Mouse (Mus musculus): ENCODE results near the gene U2af1l4. TPM values are rescaled to one million over a fixed set of nuclear protein-coding genes. Genes with fewer than 3 reads are reported as not detected.

U2af1l4 gene
- polyA plus RNA-seq, 1 experiment, result 79.1 TPM

DNA sequence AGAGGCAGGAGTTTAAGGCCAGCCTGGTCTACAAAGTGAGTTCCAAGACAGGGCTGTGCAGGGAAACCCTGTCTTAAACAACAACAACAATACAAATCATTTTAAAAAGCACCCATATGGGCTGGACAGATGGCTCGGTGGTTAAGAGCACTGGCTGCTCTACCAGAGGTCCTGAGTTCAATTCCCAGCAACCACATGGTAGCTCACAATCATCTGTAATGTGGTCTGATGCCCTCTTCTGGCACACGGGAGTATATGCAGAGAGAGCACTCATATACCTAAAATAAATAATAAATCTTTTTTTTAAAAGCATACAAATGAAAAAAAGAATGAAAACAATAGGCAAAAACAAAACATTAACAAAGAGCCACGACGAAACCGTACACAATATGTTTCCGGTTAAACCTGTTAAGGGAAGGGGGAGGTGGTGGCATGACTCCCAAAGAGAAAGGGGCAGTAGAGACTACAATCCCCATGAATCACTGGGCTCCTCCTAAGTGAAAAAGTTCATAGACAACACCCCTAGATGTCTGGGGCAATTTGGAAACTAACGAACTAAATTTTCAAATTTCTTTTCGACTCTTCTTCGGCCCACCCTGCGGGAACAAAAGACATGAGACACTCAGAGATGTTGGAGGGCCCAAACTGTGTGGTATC, 11.5 kb upstream of the U2af1l4 start:
- no peaks in the 10 kb centered on the region for H3K4me1 ChIP-seq (ENCODE audit: control insufficient read depth, insufficient read depth, low read length)
- peak overlapping the region; percentile 88 for H3K4me3 ChIP-seq (ENCODE audit: insufficient read depth, low read length)
- H3K27ac ChIP-seq (ENCODE audit: insufficient read depth, low read length), result peak overlapping the region; percentile 91
- TF ChIP-seq POLR2A (IDR thresholded peaks at IDR 0.05; ENCODE audit: low read depth, low read length), result no peak
- no peak for TF ChIP-seq CTCF (IDR thresholded peaks at IDR 0.05; ENCODE audit: borderline replicate concordance, insufficient read depth, low read length)

DNA sequence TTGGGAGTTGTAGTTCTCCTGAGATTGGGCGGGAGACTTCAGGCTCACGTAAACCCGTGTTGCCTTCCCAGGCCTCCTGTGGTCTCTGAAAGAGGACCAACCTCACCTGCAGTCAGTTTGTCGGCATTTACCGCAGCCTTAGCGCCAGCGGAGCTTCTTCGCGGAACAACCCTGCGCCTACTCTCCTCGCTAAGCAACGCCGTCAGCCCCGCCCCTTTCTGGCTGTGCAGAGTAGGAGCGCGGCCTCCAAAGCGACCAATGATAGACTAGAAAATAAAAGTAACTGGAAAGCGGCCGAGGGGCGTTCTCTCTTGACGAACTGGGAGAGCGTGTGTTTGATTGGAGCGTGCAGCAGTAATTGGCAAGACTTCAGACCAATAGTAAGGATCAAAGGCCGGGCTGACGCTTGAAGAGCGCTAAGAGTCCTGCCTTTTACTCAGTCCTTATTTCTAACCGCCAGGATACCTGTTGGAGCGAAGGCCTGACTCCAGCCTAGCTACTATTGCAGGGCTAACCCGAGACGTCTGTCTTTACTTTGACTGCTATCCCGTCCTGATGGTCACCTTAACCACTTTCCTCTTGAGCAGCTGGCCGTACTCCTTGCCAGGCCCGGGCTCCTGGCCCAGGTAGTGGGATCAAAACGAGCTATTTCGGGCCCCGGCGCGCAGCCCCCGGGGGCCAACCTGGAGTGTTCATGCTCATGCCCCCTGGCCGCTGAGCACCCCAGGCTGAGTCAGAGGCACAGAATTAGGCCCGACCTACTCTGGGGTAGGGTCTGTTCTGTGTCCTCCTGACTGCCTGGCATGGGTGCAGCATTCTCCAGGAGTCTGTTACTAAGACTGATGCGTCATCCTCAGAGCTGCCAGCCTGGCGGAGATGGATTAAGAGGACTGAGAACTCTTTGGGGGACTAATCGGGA, 10.7 kb upstream of the U2af1l4 start, which contains the start of the genes Hspb6 and Proser3:
Gene Hspb6, plus strand, starts transcription at position 77 of the 919 bp plus-strand sequence.
Gene Proser3, minus strand, starts transcription at position 198 of the 919 bp plus-strand sequence.
- Histone ChIP-seq H3K4me1 (ENCODE audit: control insufficient read depth, insufficient read depth, low read length) (no peaks in the 10 kb centered on the region), H3K27ac (ENCODE audit: insufficient read depth, low read length) (peak within 1 kb of the TSS; percentile 96), H3K4me3 (ENCODE audit: insufficient read depth, low read length) (peak within 1 kb of the TSS; percentile 88)
- TF ChIP-seq POLR2A (IDR thresholded peaks at IDR 0.05; ENCODE audit: low read depth, low read length) (peak; percentile 96), CTCF (IDR thresholded peaks at IDR 0.05; ENCODE audit: borderline replicate concordance, insufficient read depth, low read length) (no peak)

DNA sequence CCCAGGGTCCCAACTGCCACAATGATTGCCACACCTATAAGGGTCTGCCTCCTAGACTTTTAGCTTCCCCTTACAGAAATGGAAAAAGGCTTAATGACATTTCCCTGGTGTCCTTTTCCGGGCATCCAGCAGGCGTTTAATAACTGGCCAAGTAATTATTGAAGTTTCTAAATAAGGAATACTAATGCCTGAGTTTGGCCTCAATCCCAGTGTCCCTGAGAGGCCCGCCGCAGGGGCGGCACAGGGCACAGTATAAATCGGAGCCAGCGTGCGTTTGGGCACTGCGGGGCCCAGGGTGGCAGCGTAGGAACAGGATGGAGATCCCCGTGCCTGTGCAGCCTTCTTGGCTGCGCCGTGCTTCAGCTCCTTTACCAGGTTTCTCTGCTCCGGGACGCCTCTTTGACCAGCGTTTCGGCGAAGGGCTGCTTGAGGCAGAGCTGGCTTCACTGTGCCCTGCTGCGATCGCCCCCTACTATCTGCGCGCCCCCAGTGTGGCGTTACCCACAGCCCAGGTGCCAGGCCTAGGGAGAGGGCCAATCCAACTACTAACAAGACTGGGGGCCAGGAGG, 10.0 kb upstream of the U2af1l4 start:
- peak overlapping the region; percentile 96 for H3K27ac ChIP-seq (ENCODE audit: insufficient read depth, low read length)
- no peak for TF ChIP-seq CTCF (IDR thresholded peaks at IDR 0.05; ENCODE audit: borderline replicate concordance, insufficient read depth, low read length)
- peak; percentile 95 for TF ChIP-seq POLR2A (IDR thresholded peaks at IDR 0.05; ENCODE audit: low read depth, low read length)
- peak overlapping the region; percentile 48 for H3K4me3 ChIP-seq (ENCODE audit: insufficient read depth, low read length)
- H3K4me1 ChIP-seq (ENCODE audit: control insufficient read depth, insufficient read depth, low read length), result peaks cover 3% of the 10 kb centered on the region; the same call in 1 of the 2 replicates

- TF ChIP-seq POLR2A (IDR thresholded peaks at IDR 0.05; ENCODE audit: low read depth, low read length), result 0 out of 2 replicates have a peak, but pooled peaks have one; percentile 18
- TF ChIP-seq CTCF (IDR thresholded peaks at IDR 0.05; ENCODE audit: borderline replicate concordance, insufficient read depth, low read length), result no peak
- peaks cover 3% of the 10 kb centered on the region; the same call in 1 of the 2 replicates for H3K4me1 ChIP-seq (ENCODE audit: control insufficient read depth, insufficient read depth, low read length)
- H3K4me3 ChIP-seq (ENCODE audit: insufficient read depth, low read length), result no peak overlapping the region
- no peak overlapping the region for H3K27ac ChIP-seq (ENCODE audit: insufficient read depth, low read length)
These were observed 9.1 kb upstream of the U2af1l4 start for GRCm38 (mm10) chr7:30553810-30554584.

DNA sequence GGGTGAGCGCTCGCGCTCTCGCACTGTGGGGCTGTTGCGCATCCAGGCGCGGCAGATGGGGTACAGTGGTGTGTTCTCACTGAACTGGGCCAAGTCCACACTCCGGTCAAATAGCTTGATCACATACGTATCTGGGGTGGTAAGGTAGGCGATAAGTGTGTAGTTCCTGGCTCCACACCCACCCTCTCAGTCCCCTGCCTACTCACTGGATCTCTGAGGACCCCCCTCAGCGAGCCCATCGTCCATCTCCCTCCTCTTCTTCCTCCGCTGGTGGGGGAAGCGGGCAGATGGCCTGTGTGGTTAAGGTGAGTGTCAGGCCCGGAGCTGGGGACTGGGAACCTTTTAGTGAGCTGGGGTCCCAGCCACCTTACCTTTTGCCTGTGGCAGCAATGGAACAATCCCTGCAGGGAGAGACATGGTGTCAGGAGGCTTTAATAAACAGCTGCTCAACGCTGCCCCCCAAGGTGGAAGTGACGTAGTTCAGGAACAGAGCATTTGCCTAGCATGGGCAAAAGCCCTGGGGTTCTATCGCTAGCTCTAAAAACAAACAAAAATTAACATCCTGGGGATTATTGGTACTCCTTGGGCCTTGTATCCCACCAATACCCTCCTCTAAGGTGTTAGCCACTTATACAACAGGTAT, 6.1 kb upstream of the U2af1l4 start:
- TF ChIP-seq CTCF (IDR thresholded peaks at IDR 0.05; ENCODE audit: borderline replicate concordance, insufficient read depth, low read length), result peak; percentile 18; the same call in 1 of the 2 replicates
- no peak for TF ChIP-seq POLR2A (IDR thresholded peaks at IDR 0.05; ENCODE audit: low read depth, low read length)
- peaks cover 3% of the 10 kb centered on the region; the same call in 1 of the 2 replicates for H3K4me1 ChIP-seq (ENCODE audit: control insufficient read depth, insufficient read depth, low read length)
- no peak overlapping the region for H3K27ac ChIP-seq (ENCODE audit: insufficient read depth, low read length)
- no peak overlapping the region for H3K4me3 ChIP-seq (ENCODE audit: insufficient read depth, low read length)

DNA sequence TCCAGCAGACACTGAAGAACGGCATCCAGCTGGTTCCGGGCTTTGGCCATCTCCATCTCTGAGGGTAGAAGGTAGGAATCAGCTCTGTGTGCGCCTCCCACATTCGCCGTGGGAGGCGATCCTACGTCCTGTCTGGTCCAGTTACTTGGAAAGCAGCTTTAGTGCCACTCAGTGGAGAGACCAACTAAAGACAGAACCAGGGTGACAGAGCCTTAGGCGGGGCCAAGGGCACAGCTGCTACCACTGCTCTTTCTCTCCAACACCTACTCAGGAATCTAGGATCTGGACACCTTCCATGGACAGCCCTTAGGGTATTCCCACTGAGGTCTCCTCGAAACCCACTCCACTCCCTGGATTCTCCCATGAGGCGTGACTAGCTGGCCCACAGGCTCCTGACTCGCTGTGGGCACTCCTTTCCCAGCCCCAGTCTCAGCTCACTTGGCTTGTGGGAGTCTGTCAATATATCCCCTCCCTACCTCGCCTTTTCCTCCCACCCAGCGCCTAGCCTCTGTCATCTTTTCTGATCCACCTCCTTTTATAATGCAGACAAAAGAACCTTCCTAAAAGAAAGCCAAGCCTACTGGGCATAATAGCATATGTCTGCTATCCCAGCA, 5.1 kb upstream of the U2af1l4 start:
- no peak overlapping the region for H3K27ac ChIP-seq (ENCODE audit: insufficient read depth, low read length)
- H3K4me3 ChIP-seq (ENCODE audit: insufficient read depth, low read length), result peak overlapping the region; percentile 68
- TF ChIP-seq CTCF (IDR thresholded peaks at IDR 0.05; ENCODE audit: borderline replicate concordance, insufficient read depth, low read length) (no peak), POLR2A (IDR thresholded peaks at IDR 0.05; ENCODE audit: low read depth, low read length) (no peak)
- H3K4me1 ChIP-seq (ENCODE audit: control insufficient read depth, insufficient read depth, low read length), result peaks cover 3% of the 10 kb centered on the region; the same call in 1 of the 2 replicates

DNA sequence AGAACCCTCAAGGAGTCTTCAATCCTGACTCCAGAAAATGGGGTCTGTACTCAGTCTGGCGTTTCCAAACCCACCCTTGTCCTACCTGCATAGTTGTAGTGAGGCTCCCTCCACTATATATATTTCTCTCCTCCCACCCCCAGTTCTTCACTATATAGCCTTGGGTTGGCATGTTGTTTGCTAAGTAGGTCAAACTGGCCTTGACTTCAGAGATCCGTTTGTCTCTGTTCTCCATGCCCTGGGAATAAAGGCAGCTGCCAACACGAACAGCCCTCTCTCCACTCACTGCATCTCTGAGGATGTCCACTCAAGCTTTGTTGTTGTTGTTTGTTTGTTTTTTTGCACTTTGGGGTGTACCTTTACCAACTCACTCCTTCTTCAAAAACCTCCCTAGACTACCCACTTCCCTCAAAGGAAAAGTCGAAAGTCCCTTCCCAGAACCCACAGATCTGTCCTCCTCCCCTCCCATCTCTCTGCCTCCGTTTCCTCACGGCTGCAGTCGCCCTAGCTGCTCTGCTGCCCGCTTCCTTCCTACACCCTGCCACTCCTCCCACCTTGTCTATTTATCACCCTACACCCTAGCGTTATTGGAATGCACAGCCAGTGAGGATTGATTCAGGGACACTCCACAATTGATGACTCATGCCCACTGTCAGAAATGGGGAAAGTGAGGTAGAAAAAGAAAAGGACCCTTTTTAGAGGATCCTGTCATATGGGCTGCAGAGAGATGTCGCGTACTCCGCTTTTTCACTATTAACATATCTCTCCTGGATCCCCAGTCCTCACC, 4.3 kb upstream of the U2af1l4 start:
- Histone ChIP-seq H3K4me1 (ENCODE audit: control insufficient read depth, insufficient read depth, low read length) (peaks cover 3% of the 10 kb centered on the region; the same call in 1 of the 2 replicates), H3K27ac (ENCODE audit: insufficient read depth, low read length) (0 out of 2 replicates have a peak overlapping the region, but pooled peaks have one; percentile 17), H3K4me3 (ENCODE audit: insufficient read depth, low read length) (peak overlapping the region; percentile 68)
- no peak; the same call in 1 of the 2 replicates for TF ChIP-seq POLR2A (IDR thresholded peaks at IDR 0.05; ENCODE audit: low read depth, low read length)
- no peak for TF ChIP-seq CTCF (IDR thresholded peaks at IDR 0.05; ENCODE audit: borderline replicate concordance, insufficient read depth, low read length)
